Mouse (Mus musculus): ENCODE measurements around the gene Vmn2r115. TPM values are rescaled to one million over a fixed set of nuclear protein-coding genes. Genes with fewer than 3 reads are reported as not detected.
"Not testable (repeated sequence)": the region's sequence is repeated elsewhere in the genome, so short reads cannot be mapped to it uniquely, and the experiment has no call there.

Vmn2r115 gene
- total RNA-seq (2014; rRNA removed), result under 0.01 TPM in 1 of 2 replicates, not detected in the other
- polyA plus RNA-seq (2015; fragmentation: Nextera tagmentation; extraction: Ambion mirVana), result not detected in 2 replicates

DNA sequence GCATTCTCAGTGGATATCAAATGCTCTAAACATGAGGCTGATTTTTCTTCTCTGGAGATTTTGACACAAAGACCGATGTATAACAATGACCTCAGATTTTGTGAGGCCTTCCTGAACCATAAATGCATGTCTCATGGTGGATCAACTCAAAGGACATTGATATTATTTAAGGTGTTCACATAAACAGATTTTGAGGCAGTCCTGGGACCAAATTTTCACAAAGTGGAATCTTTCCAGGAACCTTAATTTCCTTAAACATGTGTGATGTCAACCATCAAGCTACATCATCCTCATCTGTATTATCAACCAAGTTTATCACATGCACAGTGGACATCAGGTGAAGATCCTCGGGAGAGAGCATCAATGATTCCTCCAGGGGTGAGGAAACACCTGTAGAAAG is at the start of gene Vmn2r115:
Vmn2r115 (plus strand) TSS at position 301 of the 400 bp plus-strand sequence.
- not testable (repeated sequence) for ATAC-seq; H3K9me3 ChIP-seq (ENCODE audit: low read length); H3K27ac ChIP-seq (ENCODE audit: low read depth, low read length); DNase-seq; H3K36me3 ChIP-seq (ENCODE audit: insufficient read depth); H3K4me2 ChIP-seq (ENCODE audit: low read depth); H3K4me3 ChIP-seq (ENCODE audit: low read depth, low read length); H3K27me3 ChIP-seq (ENCODE audit: insufficient read depth, low read length); H3K9ac ChIP-seq; H3K4me1 ChIP-seq (ENCODE audit: insufficient read depth)
- 61% methylated on average over 2 of the region's 2 CpGs for WGBS

DNA sequence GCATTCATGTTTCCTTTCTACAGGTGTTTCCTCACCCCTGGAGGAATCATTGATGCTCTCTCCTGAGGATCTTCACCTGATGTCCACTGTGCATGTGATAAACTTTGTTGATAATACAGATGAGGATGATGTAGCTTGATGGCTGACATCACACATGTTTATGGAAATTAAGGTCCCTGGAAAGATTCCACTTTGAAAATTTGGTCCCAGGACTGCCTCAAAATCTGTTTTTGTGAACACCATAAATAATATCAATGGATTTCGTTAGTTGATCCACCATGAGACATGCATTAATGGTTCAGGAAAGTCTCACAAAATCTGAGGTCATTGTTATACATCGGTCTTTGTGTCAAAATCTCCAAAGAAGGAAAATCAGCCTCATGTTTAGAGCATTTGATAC is 31.1 kb upstream of the Vmn2r115 start, which contains the start of gene Vmn2r114:
Vmn2r114 (minus strand) TSS at position 101 of the 400 bp plus-strand sequence.
- not testable (repeated sequence) for H3K4me3 ChIP-seq (ENCODE audit: low read depth, low read length); ATAC-seq; H3K9ac ChIP-seq; H3K27ac ChIP-seq (ENCODE audit: low read depth, low read length); H3K36me3 ChIP-seq (ENCODE audit: insufficient read depth); H3K4me2 ChIP-seq (ENCODE audit: low read depth); H3K4me1 ChIP-seq (ENCODE audit: insufficient read depth); H3K27me3 ChIP-seq (ENCODE audit: insufficient read depth, low read length); DNase-seq; H3K9me3 ChIP-seq (ENCODE audit: low read length)
- WGBS, result 81% methylated on average over 2 of the region's 2 CpGs

- H3K4me3 ChIP-seq (ENCODE audit: low read depth, low read length), result no peak overlapping the region
- WGBS, result 75% methylated on average over 6 of the region's 6 CpGs
- no peaks in the 10 kb centered on the region for H3K4me1 ChIP-seq (ENCODE audit: insufficient read depth)
- H3K36me3 ChIP-seq (ENCODE audit: insufficient read depth), result no peaks in the 10 kb centered on the region
- no peak overlapping the region for H3K4me2 ChIP-seq (ENCODE audit: low read depth)
- no peak for TF ChIP-seq CTCF (IDR thresholded peaks at IDR 0.05; ENCODE audit: low read depth)
- H3K27ac ChIP-seq (ENCODE audit: low read depth, low read length), result no peak overlapping the region
- ATAC-seq, result no peak
- H3K27me3 ChIP-seq (ENCODE audit: insufficient read depth, low read length), result no peaks in the 10 kb centered on the region
- no peak for DNase-seq
- no peak overlapping the region for H3K9ac ChIP-seq
- H3K9me3 ChIP-seq (ENCODE audit: low read length), result 0 out of 2 replicates have a peak, but pooled peaks cover 3% of the 10 kb centered on the region
These were observed 12.9 kb upstream of the Vmn2r115 start for GRCm38 (mm10) chr17:23330657-23331056.

- no peak for ATAC-seq
- Histone ChIP-seq H3K27me3 (ENCODE audit: insufficient read depth, low read length) (no peaks in the 10 kb centered on the region), H3K4me2 (ENCODE audit: low read depth) (no peak overlapping the region), H3K27ac (ENCODE audit: low read depth, low read length) (no peak overlapping the region), H3K4me1 (ENCODE audit: insufficient read depth) (no peaks in the 10 kb centered on the region), H3K9me3 (ENCODE audit: low read length) (peaks cover 3% of the 10 kb centered on the region; the same call in 1 of the 2 replicates), H3K36me3 (ENCODE audit: insufficient read depth) (no peaks in the 10 kb centered on the region), H3K4me3 (ENCODE audit: low read depth, low read length) (no peak overlapping the region), H3K9ac (no peak overlapping the region)
- TF ChIP-seq CTCF (IDR thresholded peaks at IDR 0.05; ENCODE audit: low read depth), result no peak
- whole genome bisulfite sequencing, result 75% methylated on average over 1 of the region's 1 CpGs
- DNase-seq, result no peak
These were observed 8.1 kb downstream of the Vmn2r115 start for GRCm38 (mm10) chr17:23351644-23352043.

GRCm38 (mm10) chr17:23384304-23384703 is 40.8 kb downstream of the Vmn2r115 start, which contains the start of gene Vmn2r116:
Gene Vmn2r116, plus strand, starts transcription at chr17:23384604.
- H3K27ac ChIP-seq (ENCODE audit: low read depth, low read length); H3K27me3 ChIP-seq (ENCODE audit: insufficient read depth, low read length); H3K4me1 ChIP-seq (ENCODE audit: insufficient read depth); DNase-seq; H3K9me3 ChIP-seq (ENCODE audit: low read length); H3K4me3 ChIP-seq (ENCODE audit: low read depth, low read length); H3K9ac ChIP-seq; H3K4me2 ChIP-seq (ENCODE audit: low read depth); H3K36me3 ChIP-seq (ENCODE audit: insufficient read depth); ATAC-seq: not testable (repeated sequence)

Other genes with a start within 250 kb of the Vmn2r115 start
- gene Zfp40, start 150.5 kb upstream of the Vmn2r115 start, total RNA-seq (2014; rRNA removed), result 36.0 and 40.0 TPM in 2 replicates
- gene Zfp40, start 150.5 kb upstream of the Vmn2r115 start, polyA plus RNA-seq (2015; fragmentation: Nextera tagmentation; extraction: Ambion mirVana), result 20.0 and 21.1 TPM in 2 replicates
- not detected in 2 replicates for gene Vmn2r114, start 31.2 kb upstream of the Vmn2r115 start, total RNA-seq (2014; rRNA removed)
- gene Vmn2r114, start 31.2 kb upstream of the Vmn2r115 start, polyA plus RNA-seq (2015; fragmentation: Nextera tagmentation; extraction: Ambion mirVana), result not detected in 2 replicates
- gene Vmn2r116, start 40.9 kb downstream of the Vmn2r115 start, total RNA-seq (2014; rRNA removed), result not detected in 2 replicates
- gene Vmn2r116, start 40.9 kb downstream of the Vmn2r115 start, polyA plus RNA-seq (2015; fragmentation: Nextera tagmentation; extraction: Ambion mirVana), result not detected in 2 replicates
- gene Vmn2r117, start 136.0 kb downstream of the Vmn2r115 start, total RNA-seq (2014; rRNA removed), result not detected in 2 replicates
- not detected in 2 replicates for gene Vmn2r117, start 136.0 kb downstream of the Vmn2r115 start, polyA plus RNA-seq (2015; fragmentation: Nextera tagmentation; extraction: Ambion mirVana)
- gene Zfp213, start 220.5 kb downstream of the Vmn2r115 start, total RNA-seq (2014; rRNA removed), result 16.9 and 18.8 TPM in 2 replicates
- gene Zfp213, start 220.5 kb downstream of the Vmn2r115 start, polyA plus RNA-seq (2015; fragmentation: Nextera tagmentation; extraction: Ambion mirVana), result 10.7 and 10.9 TPM in 2 replicates

All from forebrain, postnatal 0 days (tissue).